Mouse (Mus musculus) liver, embryonic 15.5 days (tissue): Measurements from ENCODE around the gene Sec24a. TPM values are rescaled to one million over a fixed set of nuclear protein-coding genes. Genes with fewer than 3 reads are reported as not detected.
"Not testable (repeated sequence)": the region's sequence is repeated elsewhere in the genome, so short reads cannot be mapped to it uniquely, and the experiment has no call there.

Experiments
- ATAC-seq: fragments of 200-750 bp; cut with Nextera tagmentation; 2 replicates; pipeline ENCODE4 v1.8.0; 2017; ENCODE audit warnings: moderate number of reproducible peaks, mild to moderate bottlenecking, moderate library complexity; ENCODE audit not compliant: insufficient read depth
- H3K27ac ChIP-seq: fragments of 300-500 bp; sonication (generic); replicated peaks from 2 replicates; pipeline ENCODE4 v1.5.1; 2015; ENCODE audit warnings: mild to moderate bottlenecking, inconsistent platforms
- H3K27me3 ChIP-seq: fragments of 300-500 bp; sonication (generic); 2 replicates; pipeline ENCODE4 v1.6.1; 2015; ENCODE audit warnings: mild to moderate bottlenecking, inconsistent platforms
- H3K36me3 ChIP-seq: fragments of 300-500 bp; sonication (generic); replicated peaks from 2 replicates; pipeline ENCODE4 v1.6.1; 2015; ENCODE audit warnings: moderate library complexity, mild to moderate bottlenecking, inconsistent platforms
- H3K4me1 ChIP-seq: fragments of 300-500 bp; sonication (generic); replicated peaks from 2 replicates; pipeline ENCODE4 v1.6.1; 2015; ENCODE audit warnings: inconsistent platforms
- H3K4me2 ChIP-seq: fragments of 300-500 bp; sonication (generic); 2 replicates; pipeline ENCODE4 v1.6.1; 2015; ENCODE audit warnings: moderate library complexity, mild to moderate bottlenecking, inconsistent platforms
- H3K4me3 ChIP-seq: fragments of 300-500 bp; sonication (generic); replicated peaks from 2 replicates; pipeline ENCODE4 v1.5.1; 2015; ENCODE audit warnings: mild to moderate bottlenecking, inconsistent platforms
- H3K9ac ChIP-seq: fragments of 300-500 bp; sonication (generic); 2 replicates; pipeline ENCODE4 v1.6.1; 2015; ENCODE audit warnings: moderate library complexity, mild to moderate bottlenecking, inconsistent platforms
- H3K9me3 ChIP-seq: fragments of 300-500 bp; sonication (generic); replicated peaks from 2 replicates; pipeline ENCODE4 v1.6.1; 2016; ENCODE audit warnings: inconsistent platforms
- WGBS: fragments of 180-500 bp; shearing (Covaris S2); methylation state at CpG from one replicate; pipeline ENCODE4 v1.1.7; 2015; ENCODE audit warnings: mixed read lengths; ENCODE audit not compliant: insufficient replicate concordance; 5-methylcytosine and 5-hydroxymethylcytosine counted together
- polyA plus RNA-seq: library from polyadenylated mRNA; unstranded; fragments of >200 nt; fragmentation: Nextera tagmentation; extraction: Ambion mirVana; gene quantifications from 2 replicates; pipeline ENCODE4 v1.2.1, GENCODE M21; 2015

Sec24a gene
- polyA plus RNA-seq, 1 experiment from 2014 or later: 7.0 TPM

- H3K27ac ChIP-seq: no peak overlapping the region
- H3K36me3 ChIP-seq: peaks cover 55% of the 10 kb centered on the region
- H3K9ac ChIP-seq: no peak overlapping the region
- 50% methylated on average over 1 of the region's 1 CpGs for WGBS
- no peak overlapping the region for H3K4me2 ChIP-seq
- ATAC-seq: no peak
- peaks cover 4% of the 10 kb centered on the region; the same call in 1 of the 2 replicates for H3K4me1 ChIP-seq
- no peaks in the 10 kb centered on the region for H3K27me3 ChIP-seq
- H3K4me3 ChIP-seq: no peak overlapping the region
- H3K9me3 ChIP-seq: no peaks in the 10 kb centered on the region
These were observed 30.6 kb downstream of the Sec24a start for GRCm38 (mm10) chr11:51732883-51733282.

- WGBS: 87% methylated on average over 11 of the region's 11 CpGs
- peaks cover 82% of the 10 kb centered on the region for H3K36me3 ChIP-seq
These were observed 42.4 kb downstream of the Sec24a start for GRCm38 (mm10) chr11:51721066-51721465.

GRCm38 (mm10) chr11:51707080-51707479 lies 56.4 kb downstream of the Sec24a start:
- Histone ChIP-seq H3K36me3 (peaks cover 84% of the 10 kb centered on the region), H3K4me1 (no peaks in the 10 kb centered on the region), H3K4me3 (no peak overlapping the region), H3K9ac (no peak overlapping the region), H3K9me3 (no peaks in the 10 kb centered on the region), H3K27ac (no peak overlapping the region), H3K27me3 (no peaks in the 10 kb centered on the region), H3K4me2 (no peak overlapping the region)
- ATAC-seq: no peak
- 95% methylated on average over 13 of the region's 13 CpGs for WGBS

More at GRCm38 (mm10) chr11:51721066-51721465, 42.4 kb downstream of the Sec24a start:
- Histone ChIP-seq H3K4me3 (no peak overlapping the region), H3K4me2 (no peak overlapping the region), H3K9ac (no peak overlapping the region), H3K27me3 (no peaks in the 10 kb centered on the region), H3K4me1 (no peaks in the 10 kb centered on the region), H3K27ac (no peak overlapping the region), H3K9me3 (no peaks in the 10 kb centered on the region)
- ATAC-seq: no peak

GRCm38 (mm10) chr11:51706451-51706850 lies 57.0 kb downstream of the Sec24a start:
- ATAC-seq: no peak
- no peak overlapping the region for H3K4me2 ChIP-seq
- 85% methylated on average over 10 of the region's 10 CpGs for WGBS

GRCm38 (mm10) chr11:51703379-51703998 lies 59.9 kb downstream of the Sec24a start:
- 73% methylated on average over 10 of the region's 10 CpGs for WGBS
- H3K36me3 ChIP-seq: peaks cover 89% of the 10 kb centered on the region
- H3K4me1 ChIP-seq: no peaks in the 10 kb centered on the region

More at GRCm38 (mm10) chr11:51706451-51706850, 57.0 kb downstream of the Sec24a start:
- no peak overlapping the region for H3K9ac ChIP-seq
- H3K27me3 ChIP-seq: no peaks in the 10 kb centered on the region
- H3K27ac ChIP-seq: no peak overlapping the region
- H3K4me3 ChIP-seq: no peak overlapping the region
- no peaks in the 10 kb centered on the region for H3K4me1 ChIP-seq
- peaks cover 84% of the 10 kb centered on the region for H3K36me3 ChIP-seq
- no peaks in the 10 kb centered on the region for H3K9me3 ChIP-seq

DNA sequence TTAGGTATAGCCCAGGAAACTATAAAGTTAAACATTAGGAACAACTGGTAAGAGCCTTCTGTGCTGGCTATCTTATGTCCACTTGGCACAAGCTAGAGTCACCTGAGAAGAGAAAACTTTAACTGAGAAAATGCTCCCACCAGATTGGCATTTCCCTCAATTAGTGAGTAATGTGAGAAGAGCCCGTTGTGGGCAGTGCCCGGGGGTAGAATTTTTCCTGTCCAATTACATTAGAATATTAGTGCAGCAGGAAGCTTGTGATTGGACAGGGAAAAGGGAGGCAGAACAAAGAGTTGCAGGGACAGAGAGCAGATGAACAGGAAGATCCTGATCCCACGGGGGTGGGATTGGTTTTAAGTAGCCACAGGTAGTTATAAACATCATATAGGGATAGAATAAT lies 60.6 kb downstream of the Sec24a start:
- H3K9ac ChIP-seq: no peak overlapping the region
- no peak for ATAC-seq
- no peak overlapping the region for H3K4me2 ChIP-seq
- no peaks in the 10 kb centered on the region for H3K27me3 ChIP-seq
- no peaks in the 10 kb centered on the region for H3K9me3 ChIP-seq
- peaks cover 89% of the 10 kb centered on the region for H3K36me3 ChIP-seq
- H3K4me1 ChIP-seq: no peaks in the 10 kb centered on the region
- WGBS: 74% methylated on average over 3 of the region's 3 CpGs
- no peak overlapping the region for H3K4me3 ChIP-seq
- no peak overlapping the region for H3K27ac ChIP-seq

More at GRCm38 (mm10) chr11:51703379-51703998, 59.9 kb downstream of the Sec24a start:
- Histone ChIP-seq H3K4me3 (no peak overlapping the region), H3K4me2 (no peak overlapping the region), H3K27ac (no peak overlapping the region), H3K9me3 (no peaks in the 10 kb centered on the region), H3K9ac (no peak overlapping the region), H3K27me3 (no peaks in the 10 kb centered on the region)
- ATAC-seq: no peak

GRCm38 (mm10) chr11:51694984-51695383 lies 68.5 kb downstream of the Sec24a start:
- no peak for ATAC-seq
- Histone ChIP-seq H3K4me1 (no peaks in the 10 kb centered on the region), H3K36me3 (peaks cover 51% of the 10 kb centered on the region), H3K9ac (no peak overlapping the region), H3K9me3 (no peaks in the 10 kb centered on the region), H3K27ac (no peak overlapping the region), H3K4me3 (no peak overlapping the region), H3K27me3 (no peaks in the 10 kb centered on the region; the same call in 1 of the 2 replicates), H3K4me2 (no peak overlapping the region)
- 84% methylated on average over 3 of the region's 3 CpGs for WGBS

GRCm38 (mm10) chr11:51690597-51690996 lies 72.8 kb downstream of the Sec24a start:
- H3K9ac ChIP-seq, H3K27ac ChIP-seq, H3K4me3 ChIP-seq, H3K27me3 ChIP-seq, H3K4me2 ChIP-seq, H3K9me3 ChIP-seq, ATAC-seq: not testable (repeated sequence)
- WGBS: 65% methylated on average over 3 of the region's 3 CpGs
- peaks cover 18% of the 10 kb centered on the region for H3K4me1 ChIP-seq
- H3K36me3 ChIP-seq: peaks cover 14% of the 10 kb centered on the region

GRCm38 (mm10) chr11:51689343-51689742 lies 74.1 kb downstream of the Sec24a start:
- Histone ChIP-seq H3K27me3 (no peaks in the 10 kb centered on the region; the same call in 1 of the 2 replicates), H3K9ac (no peak overlapping the region), H3K4me2 (peak overlapping the region; percentile 91), H3K36me3 (peaks cover 10% of the 10 kb centered on the region; the same call in 1 of the 2 replicates), H3K4me1 (peaks cover 18% of the 10 kb centered on the region), H3K4me3 (peak overlapping the region; percentile 80), H3K9me3 (no peaks in the 10 kb centered on the region), H3K27ac (peak overlapping the region; percentile 93; the same call in 1 of the 2 replicates)
- 24% methylated on average over 6 of the region's 6 CpGs for WGBS
- no peak for ATAC-seq

GRCm38 (mm10) chr11:51688330-51689328 lies 74.8 kb downstream of the Sec24a start, which contains the start of gene 0610009B22Rik:
Gene 0610009B22Rik (minus strand): TSS chr11:51688874.
- Histone ChIP-seq H3K9ac (peak within 1 kb of the TSS; percentile 84), H3K4me1 (peaks cover 18% of the 10 kb centered on the region), H3K27ac (peak within 1 kb of the TSS; percentile 93), H3K9me3 (no peaks in the 10 kb centered on the region), H3K4me2 (peak within 1 kb of the TSS; percentile 91), H3K4me3 (peak within 1 kb of the TSS; percentile 80), H3K36me3 (peaks cover 10% of the 10 kb centered on the region; the same call in 1 of the 2 replicates), H3K27me3 (no peaks in the 10 kb centered on the region; the same call in 1 of the 2 replicates)
- under 1% methylated on average over 60 of the region's 60 CpGs for WGBS
- peak; percentile 99 for ATAC-seq

DNA sequence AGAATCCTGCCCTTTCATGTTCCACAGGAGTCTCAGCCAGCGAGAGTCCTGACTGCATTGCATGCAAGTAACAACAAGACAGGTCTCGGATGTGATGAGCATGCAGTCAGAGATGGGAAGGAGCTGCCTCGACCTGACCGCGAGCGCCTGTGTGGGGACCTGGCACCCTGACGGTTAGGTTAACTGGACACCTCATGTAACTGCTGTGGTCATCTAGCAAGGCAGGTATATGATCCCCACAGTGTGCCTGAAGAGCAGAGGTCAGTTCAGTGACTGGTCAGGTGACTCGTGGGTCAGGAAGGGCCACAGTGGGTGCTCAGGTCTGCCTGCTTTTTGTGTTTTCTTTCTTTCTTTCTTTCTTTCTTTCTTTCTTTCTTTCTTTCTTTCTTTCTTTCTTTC lies 81.5 kb downstream of the Sec24a start:
- 35% methylated on average over 8 of the region's 8 CpGs for WGBS
- ATAC-seq: no peak
- Histone ChIP-seq H3K9me3 (no peaks in the 10 kb centered on the region), H3K4me3 (no peak overlapping the region), H3K36me3 (no peaks in the 10 kb centered on the region), H3K4me2 (peak overlapping the region; percentile 60; the same call in 1 of the 2 replicates), H3K27me3 (no peaks in the 10 kb centered on the region), H3K9ac (no peak overlapping the region), H3K4me1 (peaks cover 8% of the 10 kb centered on the region), H3K27ac (no peak overlapping the region)
